Comparison of ENCODE assay signal across 8 mouse cellular contexts in genomic region chr7:3629543-3630477, GRCm38 (mm10). TPM values are rescaled to one million over a fixed set of nuclear protein-coding genes. Genes with fewer than 3 reads are reported as not detected.
DNase-seq lines count a peak whose midpoint lies in the region; ATAC-seq and TF ChIP-seq lines count a peak whose summit lies in the region.

Tfpt (minus strand) TSS chr7:3629929.
Prpf31 (plus strand) TSS chr7:3629985.

- peak within 1 kb of the TSS; percentile 89 for H3K9ac ChIP-seq in forebrain, embryonic 12.5 days
- peak within 1 kb of the TSS; percentile 77 for H3K9ac ChIP-seq in liver, postnatal 0 days (replicated peaks)
- H3K9ac ChIP-seq in neural tube, embryonic 14.5 days (replicated peaks; ENCODE audit: low read depth, low read length) = peak within 1 kb of the TSS; percentile 74

- peak within 1 kb of the TSS; percentile 99 for H3K4me3 ChIP-seq in E14TG2a.4 (replicated peaks; ENCODE audit: low read length)
- peak within 1 kb of the TSS; percentile 70 for H3K4me3 ChIP-seq in forebrain, embryonic 12.5 days (replicated peaks)
- H3K4me3 ChIP-seq in liver, postnatal 0 days (ENCODE audit: low read depth, low read length) = peak within 1 kb of the TSS; percentile 73
- peak within 1 kb of the TSS; percentile 55 for H3K4me3 ChIP-seq in neural tube, embryonic 14.5 days (ENCODE audit: low read depth, low read length)

- H3K4me1 ChIP-seq in E14TG2a.4 (replicated peaks; ENCODE audit: low read depth, low read length) = peaks cover 30% of the 10 kb centered on the region
- H3K4me1 ChIP-seq in forebrain, embryonic 12.5 days = peaks cover 20% of the 10 kb centered on the region
- H3K4me1 ChIP-seq in liver, postnatal 0 days (ENCODE audit: insufficient read depth) = peaks cover 14% of the 10 kb centered on the region
- peaks cover 21% of the 10 kb centered on the region for H3K4me1 ChIP-seq in neural tube, embryonic 14.5 days (ENCODE audit: control insufficient read depth, insufficient read depth, low read length)

- ATAC-seq in forebrain, embryonic 12.5 days (ENCODE audit: low FRiP score) = peak; percentile 89
- ATAC-seq in liver, postnatal 0 days = peak; percentile 94
- ATAC-seq in neural tube, embryonic 14.5 days (ENCODE audit: low read depth) = peak; percentile 88

- intact Hi-C loops in heart, postnatal 10 days (cut with DNase I) = no loop called here

- peaks cover 81% of the 10 kb centered on the region for H3K36me3 ChIP-seq in E14TG2a.4 (ENCODE audit: insufficient read depth, low read length)
- peaks cover 39% of the 10 kb centered on the region for H3K36me3 ChIP-seq in forebrain, embryonic 12.5 days (replicated peaks)
- peaks cover 17% of the 10 kb centered on the region for H3K36me3 ChIP-seq in liver, postnatal 0 days (replicated peaks; ENCODE audit: insufficient read depth, low read length)
- peaks cover 7% of the 10 kb centered on the region; the same call in 1 of the 2 replicates for H3K36me3 ChIP-seq in neural tube, embryonic 14.5 days (ENCODE audit: control insufficient read depth, insufficient read depth, low read length)

- peak; percentile 96 for DNase-seq in c-Kit-positive CD71-positive TER-119-positive erythroid progenitor cells, embryonic 14.5 days (ENCODE audit: low spot score)
- DNase-seq in heart, postnatal 10 days = peak; percentile 97
- DNase-seq in large intestine, adult 2 months (ENCODE audit: low read depth, low spot score) = peak; percentile 94
- DNase-seq in liver, postnatal 0 days = peak; percentile 92
- DNase-seq in testis, postnatal 10 days (ENCODE audit: low spot score) = peak; percentile 87

- peak within 1 kb of the TSS; percentile 59 for H3K27ac ChIP-seq in forebrain, embryonic 12.5 days
- H3K27ac ChIP-seq in liver, postnatal 0 days (ENCODE audit: low read depth) = peak within 1 kb of the TSS; percentile 93
- peak within 1 kb of the TSS; percentile 75 for H3K27ac ChIP-seq in neural tube, embryonic 14.5 days (ENCODE audit: low read depth, low read length)

- TF ChIP-seq EP300 in liver, postnatal 0 days (IDR thresholded peaks at IDR 0.05; ENCODE audit: low read depth) = peak; percentile 88

- TF ChIP-seq CTCF in E14TG2a.4 (conservative IDR thresholded peaks at IDR 0.05; ENCODE audit: low read length) = no peak
- no peak for TF ChIP-seq CTCF in liver, postnatal 0 days (IDR thresholded peaks at IDR 0.05; ENCODE audit: low read depth)

- H3K9me3 ChIP-seq in E14TG2a.4 (ENCODE audit: low read length) = no peaks in the 10 kb centered on the region
- no peaks in the 10 kb centered on the region for H3K9me3 ChIP-seq in forebrain, embryonic 12.5 days
- no peaks in the 10 kb centered on the region for H3K9me3 ChIP-seq in liver, postnatal 0 days (ENCODE audit: low read length)
- no peaks in the 10 kb centered on the region for H3K9me3 ChIP-seq in neural tube, embryonic 14.5 days (ENCODE audit: control insufficient read depth, low read length)

- H3K4me2 ChIP-seq in forebrain, embryonic 12.5 days = peak within 1 kb of the TSS; percentile 96
- peak within 1 kb of the TSS; percentile 83 for H3K4me2 ChIP-seq in liver, postnatal 0 days (ENCODE audit: low read depth, low read length)
- peak within 1 kb of the TSS; percentile 99 for H3K4me2 ChIP-seq in neural tube, embryonic 14.5 days (ENCODE audit: low read depth, low read length)

- WGBS in forebrain, embryonic 12.5 days = 1% methylated on average over 47 of the region's 47 CpGs
- WGBS in large intestine, adult 2 months = under 1% methylated on average over 47 of the region's 47 CpGs
- WGBS in liver, postnatal 0 days (ENCODE audit: insufficient replicate concordance) = 1% methylated on average over 47 of the region's 47 CpGs
- WGBS in neural tube, embryonic 14.5 days = under 1% methylated on average over 47 of the region's 47 CpGs

- no peaks in the 10 kb centered on the region for H3K27me3 ChIP-seq in E14TG2a.4 (ENCODE audit: insufficient read depth, low read length)
- no peaks in the 10 kb centered on the region for H3K27me3 ChIP-seq in forebrain, embryonic 12.5 days
- H3K27me3 ChIP-seq in liver, postnatal 0 days (ENCODE audit: insufficient read depth, low read length) = no peaks in the 10 kb centered on the region
- no peaks in the 10 kb centered on the region for H3K27me3 ChIP-seq in neural tube, embryonic 14.5 days (ENCODE audit: control insufficient read depth, insufficient read depth, low read length)

RNA-seq across cellular contexts. Expression of gene Tfpt, which starts in this region (rescaled TPM):
- 32.0 and 34.4 TPM in 2 replicates for polyA plus RNA-seq in forebrain, embryonic 12.5 days (2016; fragmentation: Nextera tagmentation; extraction: Ambion mirVana)
- total RNA-seq in heart, postnatal 10 days (2021) = 10 to 100 TPM; 20.3 to 29.9 TPM
- 7.8 and 9.0 TPM in 2 replicates for polyA plus RNA-seq in large intestine, adult 2 months (2012; rRNA removed)
- 8.8 and 9.8 TPM in 2 replicates for polyA plus RNA-seq in liver, postnatal 0 days (2015; fragmentation: Nextera tagmentation; extraction: Ambion mirVana)
- 31.7 and 37.7 TPM in 2 replicates for polyA plus RNA-seq in neural tube, embryonic 14.5 days (2014; fragmentation: Nextera tagmentation; extraction: Ambion mirVana)

RNA-seq across cellular contexts. Expression of gene Prpf31, which starts in this region (rescaled TPM):
- 140 and 149 TPM in 2 replicates for polyA plus RNA-seq in forebrain, embryonic 12.5 days (2016; fragmentation: Nextera tagmentation; extraction: Ambion mirVana)
- 10 to 100 TPM; 33.1 to 33.4 TPM for total RNA-seq in heart, postnatal 10 days (2021)
- 27.6 and 28.5 TPM in 2 replicates for polyA plus RNA-seq in large intestine, adult 2 months (2012; rRNA removed)
- 20.8 and 24.9 TPM in 2 replicates for polyA plus RNA-seq in liver, postnatal 0 days (2015; fragmentation: Nextera tagmentation; extraction: Ambion mirVana)
- 76.8 and 86.8 TPM in 2 replicates for polyA plus RNA-seq in neural tube, embryonic 14.5 days (2014; fragmentation: Nextera tagmentation; extraction: Ambion mirVana)

Comparison
In these comparisons a context has a peak if more than half of its experiments do, and no peak if none do; other contexts are left out.
1. Peak in every context shown above with its lines: DNase-seq, ATAC-seq, H3K4me3 ChIP-seq and H3K27ac ChIP-seq.